Mouse (Mus musculus): ENCODE measurements around the gene Nfatc3. TPM values are rescaled to one million over a fixed set of nuclear protein-coding genes. Genes with fewer than 3 reads are reported as not detected.

Gene Nfatc3
- total RNA-seq, 4 experiments from 2014 or later = 12.9 to 15.5 (median 14.7) TPM

Other genes starting within 250 kb of the Nfatc3 start
- 10 to 100 TPM; 20.1 to 24.4 (median 22.4) TPM for gene Ranbp10, start 231.5 kb upstream of the Nfatc3 start, total RNA-seq (2022)
- under 1 TPM in 1 of 4 experiments, not detected in 3; 0.16 TPM for gene Tsnaxip1, start 231.1 kb upstream of the Nfatc3 start, total RNA-seq (2022)
- 10 to 100 TPM; 14.4 to 17.8 (median 16.0) TPM for gene Cenpt, start 205.6 kb upstream of the Nfatc3 start, total RNA-seq (2022)
- 10 to 100 TPM; 36.8 to 41.5 (median 37.4) TPM for gene Thap11, start 203.7 kb upstream of the Nfatc3 start, total RNA-seq (2022)
- 10 to 100 TPM; 19.8 to 39.6 (median 23.2) TPM for gene Nutf2, start 198.3 kb upstream of the Nfatc3 start, total RNA-seq (2022)
- gene Edc4, start 178.0 kb upstream of the Nfatc3 start, total RNA-seq (2022) = 10 to 100 TPM; 56.5 to 64.4 (median 62.9) TPM
- 1 to 10 TPM; 4.3 to 5.6 (median 4.9) TPM for gene Nrn1l, start 165.3 kb upstream of the Nfatc3 start, total RNA-seq (2022)
- 10 to 100 TPM in 1 of 4 experiments, 1 to 10 TPM in 3; 8.5 to 11.2 (median 9.1) TPM for gene Pskh1, start 158.4 kb upstream of the Nfatc3 start, total RNA-seq (2022)
- 1 to 10 TPM in 1 of 4 experiments, under 1 TPM in 2, not detected in 1; 0.67 to 1.2 (median 0.98) TPM for gene Ctrl, start 125.0 kb upstream of the Nfatc3 start, total RNA-seq (2022)
- gene Psmb10, start 120.4 kb upstream of the Nfatc3 start, total RNA-seq (2022) = 10 to 100 TPM; 82.5 to 92.6 (median 90.1) TPM
- gene Lcat, start 115.5 kb upstream of the Nfatc3 start, total RNA-seq (2022) = 10 to 100 TPM; 19.5 to 27.1 (median 23.5) TPM
- 10 to 100 TPM; 18.8 to 23.8 (median 20.6) TPM for gene Slc12a4, start 92.7 kb upstream of the Nfatc3 start, total RNA-seq (2022)
- under 1 TPM in 1 of 4 experiments, not detected in 3; 0.23 TPM for gene Dpep3, start 79.4 kb upstream of the Nfatc3 start, total RNA-seq (2022)
- gene Dus2, start 67.5 kb upstream of the Nfatc3 start, total RNA-seq (2022) = 10 to 100 TPM; 18.0 to 23.1 (median 20.5) TPM
- gene Dpep2nb, start 52.9 kb upstream of the Nfatc3 start, total RNA-seq (2022) = under 1 TPM in 1 of 4 experiments, not detected in 3; 0.57 TPM
- gene Ddx28, start 47.0 kb upstream of the Nfatc3 start, total RNA-seq (2022) = 10 to 100 TPM; 13.9 to 16.8 (median 14.8) TPM
- gene Esrp2, start 78.1 kb downstream of the Nfatc3 start, total RNA-seq (2022) = under 1 TPM in 3 of 4 experiments, not detected in 1; 0.19 to 0.87 (median 0.70) TPM
- gene Pla2g15, start 91.6 kb downstream of the Nfatc3 start, total RNA-seq (2022) = 10 to 100 TPM; 23.4 to 31.5 (median 26.9) TPM
- 10 to 100 TPM; 18.6 to 27.4 (median 23.4) TPM for gene Slc7a6, start 110.0 kb downstream of the Nfatc3 start, total RNA-seq (2022)
- gene Slc7a6os, start 152.1 kb downstream of the Nfatc3 start, total RNA-seq (2022) = 10 to 100 TPM; 24.6 to 29.9 (median 29.5) TPM
- gene Prmt7, start 152.1 kb downstream of the Nfatc3 start, total RNA-seq (2022) = 10 to 100 TPM; 33.4 to 38.7 (median 36.3) TPM